Mouse (Mus musculus) hindbrain, embryonic 14.5 days (tissue): ENCODE measurements at regions not wholly inside any gene's neighbourhood (a gene's known extent, or its start where the extent isn't known, plus 50 kb on each side); places are given as distances from the start of the nearest gene placed in this dataset.
A peak's percentile ranks its signal among the peaks of the same experiment; 100 is the strongest.

Experiments used
- ATAC-seq: fragments of 200-750 bp; cut with Nextera tagmentation; 2 replicates; pipeline ENCODE4 v1.8.0; 2017; ENCODE audit warnings: moderate number of reproducible peaks, mild to moderate bottlenecking, moderate TSS enrichment, moderate library complexity; ENCODE audit not compliant: low FRiP score
- DNase-seq: peaks from one replicate; pipeline ENCODE4 v3.0.0-alpha.2; 2015; ENCODE audit warnings: low spot score
- H3K27ac ChIP-seq: fragments of 300-500 bp; sonication (generic); 2 replicates; pipeline ENCODE4 v1.5.1; 2014; ENCODE audit warnings: mild to moderate bottlenecking, moderate library complexity
- H3K27me3 ChIP-seq: fragments of 300-500 bp; sonication (generic); 2 replicates; pipeline ENCODE4 v1.6.1; 2014; ENCODE audit warnings: mild to moderate bottlenecking, low read length, mixed read lengths; ENCODE audit not compliant: control insufficient read depth, insufficient read depth
- H3K36me3 ChIP-seq: fragments of 300-500 bp; sonication (generic); replicated peaks from 2 replicates; pipeline ENCODE4 v1.6.1; 2014; ENCODE audit not compliant: control insufficient read depth, insufficient read depth
- H3K4me1 ChIP-seq: fragments of 300-500 bp; sonication (generic); replicated peaks from 2 replicates; pipeline ENCODE4 v1.6.1; 2014; ENCODE audit warnings: antibody characterized with exemption, low read length, mixed read lengths; ENCODE audit not compliant: control insufficient read depth, insufficient read depth
- H3K4me2 ChIP-seq: fragments of 300-500 bp; sonication (generic); replicated peaks from 2 replicates; pipeline ENCODE4 v1.6.1; 2014; ENCODE audit warnings: mild to moderate bottlenecking, moderate library complexity
- H3K4me3 ChIP-seq: fragments of 300-500 bp; sonication (generic); replicated peaks from 2 replicates; pipeline ENCODE4 v1.5.1; 2014; ENCODE audit warnings: mild to moderate bottlenecking, low read length
- H3K9ac ChIP-seq: fragments of 300-500 bp; sonication (generic); 2 replicates; pipeline ENCODE4 v1.6.1; 2014
- H3K9me3 ChIP-seq: fragments of 300-500 bp; sonication (generic); 2 replicates; pipeline ENCODE4 v1.6.1; 2016; ENCODE audit warnings: low read length; ENCODE audit not compliant: control insufficient read depth
- WGBS: fragments of 180-500 bp; shearing (Covaris S2); extraction: QIAGEN DNeasy Blood & Tissue Kit; methylation state at CpG from one replicate; pipeline ENCODE4 v1.1.7; 2014; 5-methylcytosine and 5-hydroxymethylcytosine counted together

- Histone ChIP-seq H3K9ac (no peak overlapping the region), H3K36me3 (no peaks in the 10 kb centered on the region), H3K4me1 (no peaks in the 10 kb centered on the region), H3K9me3 (no peaks in the 10 kb centered on the region), H3K27ac (no peak overlapping the region), H3K27me3 (no peaks in the 10 kb centered on the region), H3K4me3 (no peak overlapping the region), H3K4me2 (no peak overlapping the region)
- WGBS: 62% methylated on average over 4 of the region's 4 CpGs
- DNase-seq: no peak
- no peak for ATAC-seq
These were observed 120.1 kb upstream of the Ctnnb1 start for GRCm38 (mm10) chr9:120808741-120809425.

DNA sequence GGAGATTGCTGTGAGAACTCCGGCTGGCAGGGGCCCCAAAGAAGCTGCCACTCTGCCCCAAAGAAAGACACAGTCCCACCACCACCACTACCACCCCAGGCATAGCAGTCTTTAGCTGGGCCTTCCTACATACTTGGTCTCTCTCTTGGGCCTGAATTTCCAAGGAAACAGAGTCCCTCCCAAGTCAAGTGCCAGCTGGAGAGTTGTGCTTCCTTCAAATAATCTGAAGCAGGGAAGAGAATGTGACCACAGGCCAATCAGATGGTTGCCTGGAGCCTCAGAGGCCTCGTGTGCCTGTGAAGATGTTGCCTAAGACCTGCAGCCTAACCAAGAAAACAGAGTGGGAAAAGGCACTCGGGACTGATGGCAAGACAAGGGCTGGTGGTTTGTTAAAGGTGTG lies 117.5 kb upstream of the Ctnnb1 start:
- no peaks in the 10 kb centered on the region for H3K4me1 ChIP-seq
- no peak overlapping the region for H3K4me3 ChIP-seq
- no peaks in the 10 kb centered on the region for H3K27me3 ChIP-seq
- DNase-seq: no peak
- H3K9me3 ChIP-seq: no peaks in the 10 kb centered on the region
- no peak overlapping the region for H3K9ac ChIP-seq
- no peak for ATAC-seq
- WGBS: 85% methylated on average over 3 of the region's 3 CpGs
- no peak overlapping the region for H3K4me2 ChIP-seq
- H3K27ac ChIP-seq: no peak overlapping the region
- no peaks in the 10 kb centered on the region for H3K36me3 ChIP-seq

GRCm38 (mm10) chr9:120812667-120813210 lies 116.3 kb upstream of the Ctnnb1 start:
- H3K4me1 ChIP-seq: no peaks in the 10 kb centered on the region
- DNase-seq: no peak
- H3K9ac ChIP-seq: no peak overlapping the region
- no peaks in the 10 kb centered on the region for H3K27me3 ChIP-seq
- no peak overlapping the region for H3K4me3 ChIP-seq
- WGBS: 73% methylated on average over 17 of the region's 17 CpGs
- no peak for ATAC-seq
- no peak overlapping the region for H3K27ac ChIP-seq
- H3K9me3 ChIP-seq: no peaks in the 10 kb centered on the region
- H3K4me2 ChIP-seq: no peak overlapping the region
- no peaks in the 10 kb centered on the region for H3K36me3 ChIP-seq

GRCm38 (mm10) chr9:120814286-120814685 lies 114.7 kb upstream of the Ctnnb1 start:
- no peak overlapping the region for H3K27ac ChIP-seq
- no peak for ATAC-seq
- H3K9ac ChIP-seq: no peak overlapping the region
- no peak for DNase-seq
- H3K36me3 ChIP-seq: no peaks in the 10 kb centered on the region
- WGBS: 73% methylated on average over 4 of the region's 4 CpGs
- H3K4me3 ChIP-seq: no peak overlapping the region
- H3K27me3 ChIP-seq: no peaks in the 10 kb centered on the region
- H3K4me1 ChIP-seq: no peaks in the 10 kb centered on the region
- no peaks in the 10 kb centered on the region for H3K9me3 ChIP-seq
- no peak overlapping the region for H3K4me2 ChIP-seq

- no peaks in the 10 kb centered on the region for H3K9me3 ChIP-seq
- no peak for ATAC-seq
- H3K27ac ChIP-seq: no peak overlapping the region
- no peak overlapping the region for H3K4me2 ChIP-seq
- no peaks in the 10 kb centered on the region for H3K27me3 ChIP-seq
- no peak for DNase-seq
- H3K36me3 ChIP-seq: no peaks in the 10 kb centered on the region
- H3K9ac ChIP-seq: no peak overlapping the region
- H3K4me3 ChIP-seq: no peak overlapping the region
- WGBS: 85% methylated on average over 22 of the region's 22 CpGs
- no peaks in the 10 kb centered on the region for H3K4me1 ChIP-seq
These were observed 110.2 kb upstream of the Ctnnb1 start for GRCm38 (mm10) chr9:120818726-120819317.

- WGBS: 88% methylated on average over 6 of the region's 6 CpGs
- ATAC-seq: no peak
- Histone ChIP-seq H3K4me3 (no peak overlapping the region), H3K9me3 (no peaks in the 10 kb centered on the region), H3K36me3 (no peaks in the 10 kb centered on the region), H3K27me3 (no peaks in the 10 kb centered on the region), H3K4me1 (no peaks in the 10 kb centered on the region), H3K9ac (no peak overlapping the region), H3K4me2 (no peak overlapping the region), H3K27ac (no peak overlapping the region)
- no peak for DNase-seq
These were observed 108.1 kb upstream of the Ctnnb1 start for GRCm38 (mm10) chr9:120820892-120821291.

DNA sequence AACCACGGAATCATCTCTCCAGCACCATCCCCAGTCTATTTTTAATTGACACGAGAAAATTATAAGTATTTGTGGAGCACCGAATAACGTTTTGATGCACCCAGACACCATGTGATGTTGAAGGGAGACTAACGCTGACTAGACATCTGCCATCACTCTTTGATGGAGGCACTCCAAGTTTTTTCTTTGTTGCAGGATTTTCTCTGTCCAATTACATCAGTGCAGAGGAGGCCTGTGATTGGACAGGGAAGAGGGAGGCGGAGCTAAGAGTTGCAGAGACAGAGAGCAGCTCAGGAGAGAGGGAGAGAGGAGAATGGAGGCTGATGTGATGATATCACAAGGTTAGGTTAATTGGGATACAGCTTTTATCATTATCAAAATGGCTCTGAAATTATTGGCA lies 105.6 kb upstream of the Ctnnb1 start:
- H3K27me3 ChIP-seq: no peaks in the 10 kb centered on the region
- no peaks in the 10 kb centered on the region for H3K4me1 ChIP-seq
- no peak overlapping the region for H3K9ac ChIP-seq
- 72% methylated on average over 6 of the region's 6 CpGs for WGBS
- no peaks in the 10 kb centered on the region for H3K36me3 ChIP-seq
- no peak overlapping the region for H3K4me2 ChIP-seq
- ATAC-seq (no peak), DNase-seq (no peak)
- no peak overlapping the region for H3K4me3 ChIP-seq
- no peaks in the 10 kb centered on the region for H3K9me3 ChIP-seq
- H3K27ac ChIP-seq: no peak overlapping the region

- Histone ChIP-seq H3K4me2 (no peak overlapping the region), H3K4me3 (no peak overlapping the region), H3K9ac (no peak overlapping the region), H3K4me1 (no peaks in the 10 kb centered on the region; the same call in 1 of the 2 replicates), H3K27ac (no peak overlapping the region), H3K27me3 (no peaks in the 10 kb centered on the region), H3K36me3 (no peaks in the 10 kb centered on the region), H3K9me3 (no peaks in the 10 kb centered on the region)
- 79% methylated on average over 4 of the region's 4 CpGs for WGBS
- ATAC-seq: no peak
- no peak for DNase-seq
These were observed 102.8 kb upstream of the Ctnnb1 start for GRCm38 (mm10) chr9:120826266-120826665.

- H3K9me3 ChIP-seq: no peaks in the 10 kb centered on the region
- no peak overlapping the region for H3K9ac ChIP-seq
- H3K4me2 ChIP-seq: no peak overlapping the region
- no peaks in the 10 kb centered on the region; the same call in 1 of the 2 replicates for H3K4me1 ChIP-seq
- H3K36me3 ChIP-seq: no peaks in the 10 kb centered on the region
- no peak overlapping the region for H3K27ac ChIP-seq
- H3K4me3 ChIP-seq: no peak overlapping the region
- 58% methylated on average over 5 of the region's 5 CpGs for WGBS
- peak; percentile 59 for DNase-seq
- H3K27me3 ChIP-seq: no peaks in the 10 kb centered on the region
- ATAC-seq: no peak
These were observed 98.5 kb upstream of the Ctnnb1 start for GRCm38 (mm10) chr9:120830526-120830925.
